Mouse (Mus musculus) heart, adult 2 months (tissue): ENCODE data around the gene Fbxl2. TPM values are rescaled to one million over a fixed set of nuclear protein-coding genes. Genes with fewer than 3 reads are reported as not detected.

Source experiments
- DNase-seq, 2 experiments: peaks; one replicate each; pipeline ENCODE4 v3.0.0; 2021
- H3K27ac ChIP-seq: fragments of 200-600 bp; 2 replicates; pipeline ENCODE4 v1.8.1; 2022
- H3K27me3 ChIP-seq: fragments of 200-500 bp; 2 replicates; pipeline ENCODE4 v1.6.1; 2012; ENCODE audit warnings: mild to moderate bottlenecking, low read length, inconsistent platforms, mixed read lengths; ENCODE audit not compliant: control insufficient read depth, insufficient read depth
- H3K36me3 ChIP-seq: fragments of 200-500 bp; 2 replicates; pipeline ENCODE4 v1.6.1; 2012; ENCODE audit warnings: low read length, inconsistent platforms; ENCODE audit not compliant: control insufficient read depth, insufficient read depth
- H3K4me1 ChIP-seq: fragments of 200-500 bp; 2 replicates; pipeline ENCODE4 v1.6.1; 2011; ENCODE audit warnings: low read length; ENCODE audit not compliant: control insufficient read depth, insufficient read depth
- H3K4me3 ChIP-seq: fragments of 200-600 bp; 2 replicates; pipeline ENCODE4 v1.8.1; 2022
- H3K79me2 ChIP-seq: fragments of 200-500 bp; replicated peaks from 2 replicates; pipeline ENCODE4 v1.6.1; 2012; ENCODE audit warnings: mild to moderate bottlenecking, inconsistent platforms, low read length, moderate library complexity, mixed read lengths; ENCODE audit not compliant: control insufficient read depth, insufficient read depth
- H3K9ac ChIP-seq: fragments of 200-500 bp; 2 replicates; pipeline ENCODE4 v1.6.1; 2012; ENCODE audit warnings: low read depth, mild to moderate bottlenecking, control low read depth, inconsistent platforms, low read length, mixed read lengths
- CTCF ChIP-seq: fragments of 200-600 bp; IDR thresholded peaks from 2 replicates; pipeline ENCODE4 v1.8.1; 2022; ENCODE audit warnings: antibody characterized with exemption, mild to moderate bottlenecking, moderate library complexity
- EP300 ChIP-seq: fragments of 200-500 bp; IDR thresholded peaks from 2 replicates; pipeline ENCODE4 v1.6.1; 2011; ENCODE audit warnings: low read depth, low read length, control low read depth; ENCODE audit not compliant: insufficient read depth
- POLR2A ChIP-seq: fragments of 200-500 bp; IDR thresholded peaks from 2 replicates; pipeline ENCODE4 v1.6.1; 2011; ENCODE audit warnings: mild to moderate bottlenecking, low read depth, low read length, control low read depth; ENCODE audit not compliant: insufficient read depth
- whole genome bisulfite sequencing: fragments of 180-500 bp; shearing (Covaris S2); methylation state at CpG from one replicate; pipeline ENCODE4 v1.1.7; 2018; 5-methylcytosine and 5-hydroxymethylcytosine counted together
- intact Hi-C: fragments of 180-260 bp; cut with DNase I; formaldehyde crosslinking; loops from one replicate; pipeline ENCODE4 v1.15.1; 2025
- polyA plus RNA-seq: library from polyadenylated mRNA; depleted of rRNA; stranded (reverse); fragments of >200 nt; gene quantifications from 2 replicates; pipeline ENCODE4 v1.2.3, GENCODE M21; 2012
- total RNA-seq, 2 experiments: library from RNA; stranded (reverse); gene quantifications; 2 replicates each; pipeline ENCODE4 v1.2.3; 2021

The Fbxl2 gene
- total and polyA plus RNA-seq, 3 experiments, result 0.44 to 1.5 (median 0.91) TPM

DNA sequence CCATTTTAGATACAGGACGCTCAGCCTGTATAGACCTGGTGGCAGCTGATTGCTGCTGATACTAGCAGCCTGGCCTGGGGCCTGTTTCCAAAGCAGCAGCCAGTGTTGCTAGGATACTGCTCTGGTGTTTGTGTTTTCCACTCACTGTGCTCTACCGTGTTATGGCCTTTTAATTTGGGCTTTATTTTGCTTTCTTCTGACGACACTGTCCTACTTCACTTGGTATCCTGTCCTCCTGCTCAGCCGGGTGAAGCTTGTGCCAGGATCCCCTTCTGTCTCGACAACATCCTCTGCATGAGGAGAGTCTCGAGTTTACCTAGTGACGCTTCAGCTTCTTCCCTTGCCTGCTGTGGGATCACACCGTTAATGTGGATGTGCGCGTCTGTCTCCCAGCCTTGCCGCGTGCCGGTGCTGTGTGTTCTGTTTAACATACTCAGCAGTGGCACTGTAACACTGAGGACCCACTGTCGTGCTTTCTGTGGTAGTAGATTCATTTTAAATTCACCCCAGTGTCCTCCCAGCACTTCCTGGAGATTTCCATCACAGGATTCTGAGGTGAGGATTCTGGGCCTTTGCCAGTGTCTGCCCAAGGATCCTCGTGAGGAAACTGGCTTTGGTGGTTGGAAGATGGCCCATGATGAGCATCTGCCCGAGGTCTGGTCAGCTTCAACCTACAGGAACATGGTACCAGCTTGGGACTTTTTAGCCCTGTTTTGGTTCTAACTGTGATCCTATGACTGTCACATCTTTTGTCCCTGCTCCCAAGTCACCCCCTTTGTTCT lies 64.7 kb downstream of the Fbxl2 start:
- WGBS, result 30% methylated on average over 16 of the region's 16 CpGs
- Histone ChIP-seq H3K4me3 (no peak overlapping the region), H3K27me3 (no peaks in the 10 kb centered on the region), H3K79me2 (no peaks in the 10 kb centered on the region), H3K27ac (peak overlapping the region; percentile 47), H3K9ac (no peak overlapping the region; the same call in 1 of the 2 replicates), H3K36me3 (no peaks in the 10 kb centered on the region), H3K4me1 (peaks cover 4% of the 10 kb centered on the region)
- TF ChIP-seq POLR2A, result no peak
- no peak for TF ChIP-seq EP300
- no peak for TF ChIP-seq CTCF
- intact Hi-C loops, result loop anchor here (10.0 kb wide), 1 partner anchor 404 kb away; no protein-coding TSS in a partner anchor
- peak; percentile 50 to 69 for DNase-seq

DNA sequence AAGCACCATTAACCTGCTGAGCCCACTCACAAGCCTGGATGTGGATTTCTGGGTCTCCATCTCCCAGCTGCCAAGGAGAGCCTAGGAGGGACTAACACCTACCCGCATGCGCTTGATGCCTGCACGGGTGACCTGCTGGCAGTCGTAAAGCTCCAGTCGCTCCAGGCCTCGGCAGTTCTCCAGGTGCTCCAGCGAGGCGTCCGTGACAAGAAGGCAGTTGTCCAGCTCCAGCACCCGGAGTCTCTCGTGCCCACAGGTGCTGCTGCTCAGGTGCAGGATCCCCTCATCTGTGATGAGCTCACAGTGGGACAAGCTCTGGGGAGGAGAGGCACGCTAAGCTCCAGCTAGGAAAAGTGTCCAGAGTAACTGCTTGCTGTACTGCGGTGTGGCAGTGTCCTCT lies 66.6 kb downstream of the Fbxl2 start:
- DNase-seq, result peak in 1 of 2 experiments; percentile 49
- no peak for TF ChIP-seq POLR2A
- no peak for TF ChIP-seq EP300
- no peak for TF ChIP-seq CTCF
- H3K27ac ChIP-seq, result no peak overlapping the region
- H3K9ac ChIP-seq, result no peak overlapping the region
- H3K4me3 ChIP-seq, result no peak overlapping the region
- H3K27me3 ChIP-seq, result no peaks in the 10 kb centered on the region
- H3K79me2 ChIP-seq, result no peaks in the 10 kb centered on the region
- no peaks in the 10 kb centered on the region for H3K36me3 ChIP-seq
- intact Hi-C loops, result no loop called here
- WGBS, result 83% methylated on average over 13 of the region's 13 CpGs
- H3K4me1 ChIP-seq, result peaks cover 4% of the 10 kb centered on the region

DNA sequence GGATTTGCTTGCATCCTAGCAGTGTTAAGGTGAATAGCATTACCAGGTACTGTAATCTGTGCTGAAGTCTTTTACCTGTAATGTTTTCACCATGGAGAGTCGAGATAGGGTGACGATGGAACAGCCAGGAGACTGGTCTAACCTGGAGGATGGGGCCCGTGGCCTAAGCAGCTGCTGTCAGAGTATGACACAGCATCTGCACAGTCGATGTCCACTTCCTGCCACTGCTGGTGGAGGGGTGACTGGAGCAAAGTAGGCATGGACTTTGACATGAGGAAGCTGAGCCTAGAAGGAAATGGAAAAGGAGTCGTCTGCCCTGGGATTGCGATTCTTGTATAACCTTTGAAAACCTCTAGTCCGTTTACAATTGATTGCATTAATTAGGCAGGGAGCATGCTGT lies 67.3 kb downstream of the Fbxl2 start:
- WGBS, result 56% methylated on average over 7 of the region's 7 CpGs
- Histone ChIP-seq H3K27me3 (no peaks in the 10 kb centered on the region), H3K27ac (no peak overlapping the region), H3K9ac (no peak overlapping the region), H3K4me3 (no peak overlapping the region), H3K4me1 (peaks cover 4% of the 10 kb centered on the region), H3K36me3 (no peaks in the 10 kb centered on the region), H3K79me2 (no peaks in the 10 kb centered on the region)
- no peak for TF ChIP-seq CTCF
- no peak for TF ChIP-seq EP300
- TF ChIP-seq POLR2A, result no peak
- intact Hi-C loops, result no loop called here
- no peak for DNase-seq

DNA sequence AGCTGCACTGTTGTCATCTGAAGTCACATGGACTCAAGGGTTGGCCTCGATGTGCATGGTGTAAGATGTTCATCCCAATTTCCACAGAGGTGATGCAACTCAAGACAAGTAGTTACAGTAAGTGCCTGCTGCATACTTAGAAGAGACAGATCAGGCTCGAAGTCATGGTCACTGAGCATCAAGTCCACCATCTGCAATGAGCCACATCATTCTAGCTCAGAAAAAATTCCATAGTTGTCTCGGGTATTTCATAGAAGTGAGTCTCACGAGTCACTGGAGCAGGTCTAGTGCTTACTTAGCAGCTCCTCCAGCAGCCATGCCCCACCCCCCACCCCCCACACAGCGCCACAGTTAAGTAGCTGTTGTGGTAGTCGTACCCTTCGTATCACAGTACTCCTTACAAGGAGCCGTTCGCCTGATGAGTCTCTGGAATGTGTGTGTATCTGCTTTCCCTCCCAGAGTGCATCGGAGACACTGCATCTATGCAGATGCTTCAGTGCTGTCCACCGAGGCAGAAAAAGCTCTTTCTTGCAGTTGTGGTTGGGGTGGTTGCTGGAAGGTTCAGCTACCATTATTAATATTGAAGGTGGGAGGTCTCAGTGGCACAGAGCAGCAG lies 68.7 kb downstream of the Fbxl2 start:
- intact Hi-C loops, result no loop called here
- no peak overlapping the region for H3K4me3 ChIP-seq
- no peak for TF ChIP-seq POLR2A
- no peak for TF ChIP-seq CTCF
- no peak for TF ChIP-seq EP300

DNA sequence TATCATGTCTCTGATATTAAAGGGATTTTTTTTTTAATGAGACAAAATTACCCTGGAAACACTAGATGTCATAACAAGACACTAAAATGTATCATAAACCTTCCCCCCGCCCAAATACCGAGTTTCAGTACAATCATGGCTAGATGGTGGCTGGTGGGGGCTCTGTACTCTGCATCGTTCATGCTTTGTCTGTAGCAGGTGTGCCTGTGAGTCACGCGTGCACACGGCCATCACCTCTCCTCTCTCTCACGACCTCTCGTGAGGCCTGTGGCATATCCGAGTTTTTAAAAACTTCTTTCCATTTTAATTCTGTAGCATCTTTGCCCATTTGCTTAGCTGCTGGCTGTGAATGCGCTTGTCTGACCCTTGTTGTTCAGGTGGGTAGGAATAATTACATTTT lies 69.7 kb downstream of the Fbxl2 start:
- DNase-seq, result no peak
- TF ChIP-seq CTCF (no peak), POLR2A (no peak)
- intact Hi-C loops, result no loop called here
- Histone ChIP-seq H3K27me3 (no peaks in the 10 kb centered on the region), H3K9ac (no peak overlapping the region), H3K4me3 (no peak overlapping the region), H3K36me3 (no peaks in the 10 kb centered on the region), H3K79me2 (no peaks in the 10 kb centered on the region), H3K4me1 (peaks cover 2% of the 10 kb centered on the region), H3K27ac (no peak overlapping the region)
- 93% methylated on average over 10 of the region's 10 CpGs for WGBS

More for the DNA sequence above, 68.7 kb downstream of the Fbxl2 start:
- no peak for DNase-seq
- no peaks in the 10 kb centered on the region for H3K79me2 ChIP-seq
- H3K36me3 ChIP-seq, result no peaks in the 10 kb centered on the region
- peaks cover 4% of the 10 kb centered on the region for H3K4me1 ChIP-seq
- WGBS, result 81% methylated on average over 11 of the region's 11 CpGs
- no peaks in the 10 kb centered on the region for H3K27me3 ChIP-seq
- no peak overlapping the region for H3K9ac ChIP-seq
- H3K27ac ChIP-seq, result no peak overlapping the region

DNA sequence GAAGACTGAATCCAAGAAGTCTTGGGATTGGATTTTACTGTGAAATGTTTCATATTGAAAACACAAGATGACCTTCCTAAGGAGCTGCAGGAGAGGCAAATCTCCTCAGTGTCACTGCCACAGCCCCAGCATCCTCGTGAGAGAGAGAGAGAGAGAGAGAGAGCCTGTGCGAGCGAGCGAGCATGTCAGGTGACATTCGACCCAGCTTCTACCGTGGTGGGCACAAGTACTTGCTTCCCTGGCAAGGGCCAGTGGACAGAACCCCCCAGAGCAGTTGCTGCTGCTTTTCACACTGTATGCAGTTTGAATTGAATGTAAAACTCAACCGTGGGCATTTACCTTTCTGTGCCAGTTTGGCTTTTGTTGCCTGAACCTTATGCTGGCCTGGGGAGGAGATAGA lies 70.5 kb downstream of the Fbxl2 start:
- Histone ChIP-seq H3K4me1 (no peaks in the 10 kb centered on the region), H3K27me3 (no peaks in the 10 kb centered on the region), H3K36me3 (no peaks in the 10 kb centered on the region), H3K4me3 (no peak overlapping the region), H3K9ac (no peak overlapping the region), H3K27ac (no peak overlapping the region), H3K79me2 (no peaks in the 10 kb centered on the region)
- no peak for DNase-seq
- WGBS, result 90% methylated on average over 7 of the region's 7 CpGs
- TF ChIP-seq EP300, result no peak
- no peak for TF ChIP-seq CTCF
- no peak for TF ChIP-seq POLR2A
- intact Hi-C loops, result no loop called here
